Mouse (Mus musculus) testis, postnatal 10 days (tissue): Measurements from ENCODE around the gene Cdk2ap2.
"Not testable (repeated sequence)": the region's sequence is repeated elsewhere in the genome, so short reads cannot be mapped to it uniquely, and the experiment has no call there.

Source experiments
- DNase-seq: peaks from one replicate; pipeline ENCODE4 v3.0.0; 2021; ENCODE audit warnings: low spot score

Cdk2ap2 gene

GRCm38 (mm10) chr19:4068242-4068641, 28.7 kb upstream of the Cdk2ap2 start:
- DNase-seq, result not testable (repeated sequence)

DNA sequence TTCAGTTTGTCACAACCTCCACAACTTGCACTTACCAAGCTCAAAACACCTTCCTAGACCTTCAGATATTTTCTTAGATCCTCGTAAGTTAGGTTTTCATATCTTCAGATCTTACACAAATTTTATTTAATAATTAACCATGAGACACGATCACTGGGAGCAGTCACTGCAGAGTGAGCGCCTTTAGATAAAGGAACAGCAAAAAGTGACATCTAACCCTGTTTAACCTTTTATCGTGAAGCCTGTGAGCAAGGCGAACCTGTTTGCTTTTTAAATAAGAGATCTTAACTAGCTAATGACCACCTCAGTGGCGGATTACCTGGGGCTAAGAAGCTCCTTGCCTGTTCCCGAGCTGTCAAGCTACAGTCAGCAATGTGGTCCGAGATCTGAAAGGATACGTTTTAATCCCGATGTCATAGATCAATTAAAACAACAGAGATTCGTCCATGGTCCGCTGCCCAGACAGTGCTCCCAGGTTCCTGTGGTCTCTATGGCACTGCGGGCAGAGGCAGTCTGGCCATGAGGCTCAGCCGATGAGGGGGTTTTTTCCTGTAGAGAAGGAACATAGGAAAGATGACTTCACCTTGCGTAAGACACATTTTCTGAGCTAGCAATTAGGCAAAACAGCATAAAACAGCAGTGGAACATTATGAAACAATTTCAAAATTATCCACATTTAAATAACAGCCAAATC, 28.1 kb upstream of the Cdk2ap2 start:
- DNase-seq, result no peak

DNA sequence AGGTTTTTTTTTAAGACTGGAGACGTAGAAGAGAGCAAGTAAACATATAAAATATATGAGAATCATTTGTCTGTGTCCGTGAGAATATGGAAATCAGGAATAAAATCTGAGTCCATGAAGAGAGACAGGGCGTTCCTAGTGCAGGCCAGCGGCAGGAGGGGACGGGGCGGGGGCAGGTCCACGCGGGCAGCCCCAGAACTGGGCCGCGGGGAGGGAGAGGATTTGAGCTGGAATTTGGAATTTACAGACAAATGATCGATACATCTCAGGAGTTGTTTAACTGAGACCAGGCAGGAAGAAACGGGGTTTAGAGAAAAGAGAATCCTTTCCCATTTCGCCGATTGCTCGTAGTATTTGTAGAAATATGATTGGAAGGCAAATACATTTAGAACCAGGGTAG, 26.7 kb upstream of the Cdk2ap2 start:
- DNase-seq, result no peak

- no peak for DNase-seq
Measured at GRCm38 (mm10) chr19:4070756-4071155, 26.2 kb upstream of the Cdk2ap2 start.

GRCm38 (mm10) chr19:4071406-4071805, 25.6 kb upstream of the Cdk2ap2 start:
- DNase-seq, result no peak

DNA sequence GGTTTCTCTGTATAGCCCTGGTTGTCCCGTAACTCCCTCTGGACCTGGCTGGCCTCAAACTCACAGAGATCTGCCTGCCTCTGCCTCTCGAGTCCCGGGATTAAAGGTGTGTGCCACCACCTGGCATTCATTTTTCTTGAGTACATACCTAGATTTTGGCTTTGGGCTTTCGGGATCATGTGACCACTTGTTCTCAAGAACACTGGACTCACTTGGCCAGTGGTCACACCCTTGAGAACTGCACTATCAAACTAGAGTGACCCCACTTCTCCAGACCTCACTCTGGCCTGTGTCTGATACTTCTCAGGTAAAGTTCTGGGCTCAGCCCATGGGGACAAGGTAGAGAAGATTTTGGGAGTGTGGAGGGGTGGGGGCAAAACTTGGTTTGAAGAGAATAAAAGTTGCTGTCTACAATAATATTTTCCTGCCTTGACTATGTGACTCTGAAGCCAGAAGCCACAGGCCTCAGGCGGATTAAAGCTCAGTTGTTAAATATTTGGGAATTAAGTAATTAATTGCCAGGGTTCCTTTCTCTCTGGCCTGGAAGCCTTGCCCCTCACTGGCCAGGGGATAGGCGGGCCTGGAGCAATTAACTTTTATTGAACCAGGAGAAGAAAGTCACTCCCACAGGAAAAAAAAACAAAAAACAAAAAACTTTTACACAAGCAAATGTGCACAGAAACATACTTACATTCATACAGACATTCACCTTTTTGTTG, 24.1 kb upstream of the Cdk2ap2 start:
- DNase-seq, result no peak

DNA sequence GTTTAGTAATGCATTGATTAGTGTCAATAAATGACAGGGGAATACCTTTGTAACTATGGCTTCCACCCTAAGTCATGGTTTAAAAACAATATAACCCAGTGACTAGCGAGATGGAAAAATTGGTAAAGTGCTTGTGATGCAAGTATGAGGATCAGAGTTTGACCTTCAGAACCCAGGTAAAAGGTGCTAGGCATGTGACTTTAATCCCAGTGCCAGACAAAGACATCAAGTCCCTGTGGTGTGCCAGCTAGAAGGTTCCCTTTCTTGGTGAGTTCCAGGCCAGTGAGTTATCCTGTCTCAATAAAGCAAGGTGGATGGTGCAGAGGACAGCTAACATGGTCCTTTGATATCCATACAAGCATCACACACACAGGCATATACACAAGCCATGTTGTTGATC, 21.5 kb upstream of the Cdk2ap2 start:
- DNase-seq, result no peak

GRCm38 (mm10) chr19:4079594-4079993, 17.4 kb upstream of the Cdk2ap2 start:
- DNase-seq, result no peak

- DNase-seq, result no peak
Measured at GRCm38 (mm10) chr19:4080511-4081009, 16.4 kb upstream of the Cdk2ap2 start.

DNA sequence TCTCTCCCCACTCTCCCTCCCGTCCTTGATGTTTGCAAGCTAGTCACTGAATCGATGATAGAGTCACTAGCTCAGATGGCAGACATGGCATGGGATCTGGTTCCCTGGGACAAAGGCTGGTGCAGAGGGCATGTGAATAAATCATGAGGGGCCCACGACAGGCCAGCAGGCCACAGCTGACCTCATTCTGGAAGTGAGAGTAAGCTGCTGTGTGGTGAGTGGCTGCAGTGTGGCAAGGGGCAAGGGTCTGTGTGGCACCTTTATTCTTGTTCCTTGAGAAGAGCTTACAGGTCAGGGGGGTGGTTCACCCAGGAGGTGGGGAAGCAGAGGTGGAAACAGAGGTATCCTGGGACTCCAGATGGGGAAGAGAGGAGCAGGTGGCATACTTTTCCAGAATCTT, 15.6 kb upstream of the Cdk2ap2 start, which contains the start of gene Cabp2:
TSS of gene Cabp2 (plus strand) at position 185 of the 400 bp plus-strand sequence.
- no peak for DNase-seq

DNA sequence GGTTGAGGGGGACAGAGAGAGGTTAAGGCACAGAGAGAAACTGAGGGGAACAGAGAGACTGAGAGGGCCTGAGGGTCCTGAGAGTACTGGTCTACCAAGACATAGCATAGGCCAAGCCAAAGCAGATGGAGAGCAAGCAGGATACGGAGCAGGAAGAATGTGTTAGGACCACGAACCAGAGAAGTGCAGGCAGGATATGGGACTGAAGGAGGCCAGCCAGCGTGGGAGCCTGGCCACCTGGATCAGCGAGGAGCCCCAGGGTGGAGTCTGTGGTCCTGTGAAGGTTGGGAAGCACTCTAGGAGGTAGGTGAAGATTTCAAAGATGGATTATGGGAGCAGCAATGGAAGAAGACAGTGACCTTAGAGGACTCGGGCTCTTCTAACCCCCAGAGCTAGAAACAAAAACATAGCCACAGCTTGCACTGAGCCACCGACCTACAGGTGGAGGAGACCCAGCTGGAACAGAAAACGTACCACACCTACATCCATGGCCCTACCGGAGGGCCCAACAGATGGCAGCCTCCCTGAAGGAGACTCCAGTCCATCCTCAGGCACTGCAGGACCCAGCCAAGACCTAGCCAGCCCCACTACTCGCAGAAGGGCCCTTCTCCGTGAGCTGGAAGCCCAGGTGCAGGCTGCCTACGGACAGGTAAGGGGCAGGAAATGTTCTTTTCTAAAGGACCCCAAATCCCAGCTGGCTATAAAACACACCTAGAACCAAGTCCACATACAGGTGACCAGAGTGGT, 14.6 kb upstream of the Cdk2ap2 start:
- DNase-seq, result no peak

- DNase-seq, result no peak
Measured at GRCm38 (mm10) chr19:4083316-4083715, 13.7 kb upstream of the Cdk2ap2 start.

DNA sequence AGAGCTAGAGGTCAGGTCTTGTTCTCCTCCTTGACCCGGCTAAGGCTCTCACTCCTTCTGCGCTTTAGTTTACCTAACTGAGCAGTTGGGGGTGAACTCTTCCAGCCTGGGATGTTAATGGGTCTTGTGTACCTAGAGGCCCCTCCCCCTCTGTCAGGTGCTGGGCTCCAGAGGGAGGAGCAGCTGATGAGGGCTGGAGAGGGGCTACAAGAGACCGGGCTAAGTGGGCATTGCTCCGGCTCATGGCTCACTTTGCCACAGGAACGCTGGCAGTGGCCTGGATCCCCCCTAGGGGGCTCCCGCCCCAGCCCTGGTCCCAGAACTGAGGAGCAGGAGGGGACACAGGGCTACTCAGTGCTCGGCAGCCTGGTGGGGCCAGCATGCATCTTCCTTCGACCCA, 13.2 kb upstream of the Cdk2ap2 start:
- DNase-seq, result peak; percentile 43

DNA sequence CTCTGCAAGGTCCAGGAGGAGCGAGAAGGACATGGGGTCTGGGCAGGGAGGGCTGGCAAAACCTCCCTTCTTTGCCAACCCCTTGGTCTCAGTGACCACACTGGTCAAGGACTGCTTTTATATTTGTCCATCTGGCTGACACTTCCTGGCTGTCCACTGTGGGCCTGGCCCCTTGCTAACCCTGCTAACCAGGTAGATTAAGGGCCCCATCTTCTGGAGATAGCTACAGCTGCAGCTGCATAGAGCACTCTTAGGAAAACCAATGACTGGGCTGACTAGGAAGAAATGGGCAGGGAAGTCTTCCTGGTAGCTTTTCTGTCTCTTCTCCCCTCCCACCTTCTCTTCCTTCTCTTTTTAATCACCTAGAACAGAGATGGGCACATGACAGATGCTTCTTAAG, 12.0 kb upstream of the Cdk2ap2 start:
- DNase-seq, result no peak

- peak; percentile 38 for DNase-seq
Measured at GRCm38 (mm10) chr19:4086156-4086555, 10.8 kb upstream of the Cdk2ap2 start.

DNA sequence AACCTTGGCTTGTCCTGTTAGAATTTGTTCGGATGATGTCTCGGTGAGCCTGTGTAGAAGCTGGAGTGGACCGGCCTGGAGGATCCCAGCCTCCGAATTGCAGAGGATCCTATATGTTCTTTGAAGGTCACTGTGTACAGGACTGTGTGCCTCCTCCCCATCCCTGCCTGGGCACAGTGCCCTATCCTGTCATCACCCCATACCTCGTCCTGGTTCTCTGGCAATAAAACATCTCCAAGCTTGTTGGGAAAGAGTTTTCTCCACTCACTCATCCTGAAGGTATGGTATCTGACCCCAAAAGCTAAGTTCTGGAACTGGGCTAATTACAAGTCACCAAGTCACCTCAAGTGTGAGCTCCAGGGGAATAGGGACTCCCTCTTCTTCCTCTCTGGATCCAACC, 9.9 kb upstream of the Cdk2ap2 start:
- peak; percentile 42 for DNase-seq

DNA sequence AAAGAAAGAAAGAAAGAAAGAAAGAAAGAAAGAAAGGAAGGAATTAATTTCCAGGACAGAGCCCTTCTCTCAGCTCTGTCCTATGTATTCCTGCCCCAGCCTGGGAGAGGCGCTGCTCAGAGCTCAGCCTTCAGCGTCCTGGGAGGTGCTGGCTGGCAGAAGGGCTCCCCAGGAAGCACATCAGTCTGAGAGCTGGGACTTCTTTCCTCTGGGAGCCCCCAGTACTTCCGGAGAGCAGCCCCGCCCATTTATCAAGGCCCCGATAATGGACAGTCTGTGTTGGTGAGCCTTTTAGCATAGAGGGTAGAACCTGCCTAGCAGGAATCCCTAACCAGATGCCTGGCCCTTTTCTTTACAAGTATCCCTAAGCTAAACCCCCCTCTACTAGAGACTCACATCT, 8.8 kb upstream of the Cdk2ap2 start:
- peak; percentile 39 for DNase-seq

DNA sequence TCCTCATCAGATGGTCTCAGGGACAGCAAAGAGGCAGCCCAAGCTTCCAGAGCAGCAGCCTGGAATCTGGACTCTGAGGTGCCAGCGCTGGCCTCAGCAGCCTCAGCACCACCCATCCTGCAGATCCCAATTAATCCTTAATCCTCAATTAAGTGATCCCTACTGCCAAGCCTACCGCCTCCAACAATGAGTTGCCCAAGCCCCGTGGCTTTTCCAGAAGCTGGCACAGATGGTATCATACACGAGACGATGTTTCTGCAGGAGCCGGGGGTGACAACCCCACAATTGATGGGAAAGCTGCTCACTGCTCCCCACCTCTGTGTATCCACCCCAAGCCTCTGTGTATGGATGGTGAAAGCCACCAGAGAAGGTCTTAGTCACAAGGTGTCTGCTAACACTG, 7.9 kb upstream of the Cdk2ap2 start:
- DNase-seq, result no peak

DNA sequence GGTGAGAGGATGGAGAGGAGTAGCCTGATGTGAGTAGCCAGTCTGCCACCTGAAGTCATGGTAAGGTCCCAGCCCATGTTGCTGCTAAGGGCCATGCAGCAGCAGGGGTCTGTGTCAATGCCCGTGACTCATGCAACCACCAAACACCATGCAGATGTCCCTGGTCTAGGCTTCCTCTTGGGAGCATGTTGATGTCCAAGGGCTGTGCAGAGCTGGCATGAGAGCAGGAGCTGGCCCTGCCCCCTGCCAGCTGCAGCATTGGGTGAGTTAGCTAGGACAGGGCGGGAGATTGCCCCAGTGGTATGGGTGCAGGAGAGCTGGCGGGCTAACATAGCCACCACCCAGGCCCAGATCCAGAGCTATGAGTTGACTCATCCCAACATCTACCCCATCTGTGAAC, 6.5 kb upstream of the Cdk2ap2 start:
- DNase-seq, result no peak

GRCm38 (mm10) chr19:4091383-4091782, 5.6 kb upstream of the Cdk2ap2 start:
- DNase-seq, result no peak

- DNase-seq, result no peak
Measured at GRCm38 (mm10) chr19:4092750-4093149, 4.2 kb upstream of the Cdk2ap2 start.

GRCm38 (mm10) chr19:4093772-4094171, 3.2 kb upstream of the Cdk2ap2 start:
- DNase-seq, result no peak

- no peak for DNase-seq
Measured at GRCm38 (mm10) chr19:4094348-4094747, 2.6 kb upstream of the Cdk2ap2 start.
